Comparison of ENCODE assay signal across 8 mouse cellular contexts in the genomic region with DNA sequence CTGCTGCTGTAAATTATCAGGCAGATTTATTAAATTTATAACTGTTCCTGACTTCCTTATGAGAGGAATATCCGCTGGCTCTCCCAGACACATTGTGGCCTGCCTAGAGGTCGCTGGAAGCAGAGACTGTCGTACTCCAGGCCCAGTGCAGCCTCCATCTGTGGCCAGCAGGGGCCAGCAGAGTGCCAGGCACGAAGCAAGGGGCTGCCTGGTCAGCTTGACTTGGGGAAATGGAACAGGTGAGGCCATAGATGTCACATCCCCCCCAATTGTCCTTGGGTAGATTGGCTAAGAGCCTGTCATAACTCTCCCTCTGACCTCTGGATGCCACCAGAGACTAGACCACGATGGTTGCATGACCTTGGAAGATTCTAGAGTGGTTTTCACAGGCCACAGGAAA. TPM values are rescaled to one million over a fixed set of nuclear protein-coding genes. Genes with fewer than 3 reads are reported as not detected.
DNase-seq lines count a peak whose midpoint lies in the region; ATAC-seq and TF ChIP-seq lines count a peak whose summit lies in the region.

No protein-coding gene starts in this region.

- peak; percentile 95 for TF ChIP-seq CTCF in liver, embryonic 14.5 days (IDR thresholded peaks at IDR 0.05; ENCODE audit: low read depth)

- H3K9me3 ChIP-seq in liver, embryonic 14.5 days (ENCODE audit: control insufficient read depth, low read length), result no peaks in the 10 kb centered on the region
- no peaks in the 10 kb centered on the region for H3K9me3 ChIP-seq in neural tube, embryonic 14.5 days (ENCODE audit: control insufficient read depth, low read length)

- H3K36me3 ChIP-seq in liver, embryonic 14.5 days (replicated peaks; ENCODE audit: control insufficient read depth, insufficient read depth, low read depth), result peaks cover 7% of the 10 kb centered on the region
- peaks cover 67% of the 10 kb centered on the region for H3K36me3 ChIP-seq in neural tube, embryonic 14.5 days (ENCODE audit: control insufficient read depth, insufficient read depth, low read length)

- WGBS in liver, embryonic 14.5 days (ENCODE audit: insufficient replicate concordance), result 33% methylated on average over 5 of the region's 5 CpGs
- WGBS in neural tube, embryonic 14.5 days, result 23% methylated on average over 5 of the region's 5 CpGs

- ATAC-seq in liver, embryonic 14.5 days (ENCODE audit: insufficient read depth), result 0 out of 2 replicates have a peak, but pooled peaks have one; percentile 30
- peak; percentile 77 for ATAC-seq in neural tube, embryonic 14.5 days (ENCODE audit: low read depth)

- H3K27me3 ChIP-seq in liver, embryonic 14.5 days (ENCODE audit: control insufficient read depth, insufficient read depth, low read length), result no peaks in the 10 kb centered on the region
- H3K27me3 ChIP-seq in neural tube, embryonic 14.5 days (ENCODE audit: control insufficient read depth, insufficient read depth, low read length), result no peaks in the 10 kb centered on the region

- no peaks in the 10 kb centered on the region for H3K4me1 ChIP-seq in liver, embryonic 14.5 days (replicated peaks; ENCODE audit: control insufficient read depth in 2 of 2, insufficient read depth in 2 of 2, low read length in 1 of 2)
- no peaks in the 10 kb centered on the region for H3K4me1 ChIP-seq in neural tube, embryonic 14.5 days (ENCODE audit: control insufficient read depth, insufficient read depth, low read length)

- DNase-seq in urinary bladder, postnatal 14 days (ENCODE audit: low spot score), result peak; percentile 75
- DNase-seq in urinary bladder, postnatal 10 days (ENCODE audit: low spot score), result no peak
- DNase-seq in embryo, embryonic 10 days (ENCODE audit: low spot score), result peak; percentile 82
- DNase-seq in gastrocnemius, postnatal 4 days (ENCODE audit: low spot score in 2 of 2), result peak; percentile 60 to 66
- DNase-seq in kidney, adult 9 months, result peak; percentile 82
- DNase-seq in liver, embryonic 14.5 days (ENCODE audit: low read depth in 3 of 3, low spot score in 3 of 3), result no peak
- DNase-seq in thymus, postnatal 0 days (ENCODE audit: low spot score), result peak; percentile 54

- TF ChIP-seq EP300 in liver, embryonic 14.5 days (IDR thresholded peaks at IDR 0.05; ENCODE audit: low read depth), result no peak

- no peak overlapping the region for H3K27ac ChIP-seq in liver, embryonic 14.5 days
- no peak overlapping the region for H3K27ac ChIP-seq in neural tube, embryonic 14.5 days (ENCODE audit: low read depth, low read length)

- H3K4me2 ChIP-seq in liver, embryonic 14.5 days (ENCODE audit: low read depth), result no peak overlapping the region
- H3K4me2 ChIP-seq in neural tube, embryonic 14.5 days (ENCODE audit: low read depth, low read length), result no peak overlapping the region

- no peak overlapping the region for H3K9ac ChIP-seq in liver, embryonic 14.5 days (replicated peaks)
- H3K9ac ChIP-seq in neural tube, embryonic 14.5 days (replicated peaks; ENCODE audit: low read depth, low read length), result no peak overlapping the region

- H3K4me3 ChIP-seq in liver, embryonic 14.5 days (ENCODE audit: insufficient read depth in 1 of 2, low read depth in 2 of 2, low read length in 2 of 2), result no peak overlapping the region
- no peak overlapping the region for H3K4me3 ChIP-seq in neural tube, embryonic 14.5 days (ENCODE audit: low read depth, low read length)

RNA-seq across cellular contexts. Expression of a gene that starts 18.0 kb away (rescaled TPM):
- 10 to 100 TPM; 13.3 to 13.8 TPM for total RNA-seq in gastrocnemius, postnatal 4 days (2021)
- 7.4 and 8.4 TPM in 2 replicates for polyA plus RNA-seq in liver, embryonic 14.5 days (2012; rRNA removed)
- 8.0 and 10.1 TPM in 2 replicates for polyA plus RNA-seq in liver, embryonic 14.5 days (2014; fragmentation: Nextera tagmentation; extraction: Ambion mirVana)
- polyA plus RNA-seq in neural tube, embryonic 14.5 days (2014; fragmentation: Nextera tagmentation; extraction: Ambion mirVana), result 39.4 and 44.3 TPM in 2 replicates
- polyA plus RNA-seq in thymus, postnatal 0 days (2015; fragmentation: Nextera tagmentation; extraction: Ambion mirVana), result 20.1 and 20.3 TPM in 2 replicates

RNA-seq across cellular contexts. Expression of a gene that starts 44.1 kb away (rescaled TPM):
- not detected for total RNA-seq in gastrocnemius, postnatal 4 days (2021)
- 0.19 and 0.21 TPM in 2 replicates for polyA plus RNA-seq in liver, embryonic 14.5 days (2012; rRNA removed)
- 0.15 and 0.33 TPM in 2 replicates for polyA plus RNA-seq in liver, embryonic 14.5 days (2014; fragmentation: Nextera tagmentation; extraction: Ambion mirVana)
- polyA plus RNA-seq in neural tube, embryonic 14.5 days (2014; fragmentation: Nextera tagmentation; extraction: Ambion mirVana), result 0.61 and 0.88 TPM in 2 replicates
- polyA plus RNA-seq in thymus, postnatal 0 days (2015; fragmentation: Nextera tagmentation; extraction: Ambion mirVana), result 1.3 TPM in 2 replicates

Comparison
In these comparisons a context has a peak if more than half of its experiments do, and no peak if none do; other contexts are left out.
1. DNase-seq: peak in urinary bladder, postnatal 14 days (single experiment), embryo, embryonic 10 days (single experiment), gastrocnemius, postnatal 4 days (2 of 2), kidney, adult 9 months (single experiment) and thymus, postnatal 0 days (single experiment); none in urinary bladder, postnatal 10 days (single experiment) and liver, embryonic 14.5 days (0 of 3).